Mouse (Mus musculus) kidney, adult 2 months (tissue): ENCODE measurements around the gene Inf2. TPM values are rescaled to one million over a fixed set of nuclear protein-coding genes. Genes with fewer than 3 reads are reported as not detected.

ENCODE experiments used
- DNase-seq: peaks from one replicate; pipeline ENCODE4 v3.0.0; 2021
- H3K27ac ChIP-seq: fragments of 200-500 bp; 2 replicates; pipeline ENCODE4 v1.5.1; 2012; ENCODE audit warnings: low read depth, low read length, control low read depth, inconsistent platforms; ENCODE audit not compliant: insufficient read depth
- H3K27me3 ChIP-seq: fragments of 200-500 bp; replicated peaks from 2 replicates; pipeline ENCODE4 v1.6.1; 2012; ENCODE audit warnings: mild to moderate bottlenecking, moderate library complexity, low read length, inconsistent platforms; ENCODE audit not compliant: control insufficient read depth, insufficient read depth
- H3K36me3 ChIP-seq: fragments of 200-500 bp; 2 replicates; pipeline ENCODE4 v1.6.1; 2012; ENCODE audit warnings: mild to moderate bottlenecking, moderate library complexity, low read length, inconsistent platforms; ENCODE audit not compliant: control insufficient read depth, insufficient read depth
- H3K4me1 ChIP-seq: fragments of 200-500 bp; 2 replicates; pipeline ENCODE4 v1.6.1; 2011; ENCODE audit warnings: low read length; ENCODE audit not compliant: control insufficient read depth, insufficient read depth
- H3K4me3 ChIP-seq: fragments of 200-500 bp; 2 replicates; pipeline ENCODE4 v1.5.1; 2011; ENCODE audit warnings: mild to moderate bottlenecking, low read depth, low read length, control low read depth; ENCODE audit not compliant: insufficient read depth
- CTCF ChIP-seq: fragments of 200-500 bp; conservative IDR thresholded peaks from 2 replicates; pipeline ENCODE4 v1.5.1; 2011; ENCODE audit warnings: low read depth, mild to moderate bottlenecking, control low read depth, low read length, moderate library complexity, mixed read lengths; ENCODE audit not compliant: insufficient read depth, insufficient read length
- POLR2A ChIP-seq: fragments of 200-500 bp; IDR thresholded peaks from one replicate; pipeline ENCODE4 v1.6.1; 2011; ENCODE audit warnings: low read depth, low read length, control low read depth
- WGBS: fragments of 180-500 bp; shearing (Covaris S2); methylation state at CpG from one replicate; pipeline ENCODE4 v1.1.7; 2018; 5-methylcytosine and 5-hydroxymethylcytosine counted together
- polyA plus RNA-seq: library from polyadenylated mRNA; depleted of rRNA; stranded (reverse); fragments of >200 nt; gene quantifications from 2 replicates; pipeline ENCODE4 v1.2.3, GENCODE M21; 2012

Gene Inf2
- polyA plus RNA-seq, 1 experiment = 9.6 TPM

GRCm38 (mm10) chr12:112625700-112626099 is 37.1 kb downstream of the Inf2 start:
- Histone ChIP-seq H3K4me1 (0 out of 2 replicates have a peak, but pooled peaks cover 8% of the 10 kb centered on the region), H3K27me3 (no peaks in the 10 kb centered on the region), H3K36me3 (no peaks in the 10 kb centered on the region), H3K4me3 (no peak overlapping the region), H3K27ac (no peak overlapping the region)
- TF ChIP-seq CTCF = no peak
- no peak for TF ChIP-seq POLR2A
- WGBS = 90% methylated on average over 4 of the region's 4 CpGs
- DNase-seq = no peak

GRCm38 (mm10) chr12:112626455-112626854 is 37.9 kb downstream of the Inf2 start:
- Histone ChIP-seq H3K27me3 (no peaks in the 10 kb centered on the region), H3K4me3 (no peak overlapping the region), H3K27ac (no peak overlapping the region), H3K4me1 (0 out of 2 replicates have a peak, but pooled peaks cover 8% of the 10 kb centered on the region), H3K36me3 (no peaks in the 10 kb centered on the region)
- no peak for DNase-seq
- WGBS = 83% methylated on average over 6 of the region's 6 CpGs
- TF ChIP-seq POLR2A (no peak), CTCF (no peak)

GRCm38 (mm10) chr12:112627097-112627881 is 38.7 kb downstream of the Inf2 start:
- H3K27me3 ChIP-seq = no peaks in the 10 kb centered on the region
- H3K36me3 ChIP-seq = no peaks in the 10 kb centered on the region
- WGBS = 78% methylated on average over 7 of the region's 7 CpGs
- no peak overlapping the region for H3K4me3 ChIP-seq
- no peak overlapping the region for H3K27ac ChIP-seq
- DNase-seq = no peak
- 0 out of 2 replicates have a peak, but pooled peaks cover 8% of the 10 kb centered on the region for H3K4me1 ChIP-seq
- TF ChIP-seq CTCF (peak; percentile 49), POLR2A (no peak)

GRCm38 (mm10) chr12:112628197-112628596 is 39.6 kb downstream of the Inf2 start:
- H3K4me3 ChIP-seq = no peak overlapping the region
- H3K27ac ChIP-seq = no peak overlapping the region
- H3K27me3 ChIP-seq = no peaks in the 10 kb centered on the region
- 80% methylated on average over 6 of the region's 6 CpGs for WGBS
- TF ChIP-seq CTCF (no peak), POLR2A (no peak)
- no peak for DNase-seq
- no peaks in the 10 kb centered on the region for H3K36me3 ChIP-seq
- H3K4me1 ChIP-seq = 0 out of 2 replicates have a peak, but pooled peaks cover 8% of the 10 kb centered on the region

DNA sequence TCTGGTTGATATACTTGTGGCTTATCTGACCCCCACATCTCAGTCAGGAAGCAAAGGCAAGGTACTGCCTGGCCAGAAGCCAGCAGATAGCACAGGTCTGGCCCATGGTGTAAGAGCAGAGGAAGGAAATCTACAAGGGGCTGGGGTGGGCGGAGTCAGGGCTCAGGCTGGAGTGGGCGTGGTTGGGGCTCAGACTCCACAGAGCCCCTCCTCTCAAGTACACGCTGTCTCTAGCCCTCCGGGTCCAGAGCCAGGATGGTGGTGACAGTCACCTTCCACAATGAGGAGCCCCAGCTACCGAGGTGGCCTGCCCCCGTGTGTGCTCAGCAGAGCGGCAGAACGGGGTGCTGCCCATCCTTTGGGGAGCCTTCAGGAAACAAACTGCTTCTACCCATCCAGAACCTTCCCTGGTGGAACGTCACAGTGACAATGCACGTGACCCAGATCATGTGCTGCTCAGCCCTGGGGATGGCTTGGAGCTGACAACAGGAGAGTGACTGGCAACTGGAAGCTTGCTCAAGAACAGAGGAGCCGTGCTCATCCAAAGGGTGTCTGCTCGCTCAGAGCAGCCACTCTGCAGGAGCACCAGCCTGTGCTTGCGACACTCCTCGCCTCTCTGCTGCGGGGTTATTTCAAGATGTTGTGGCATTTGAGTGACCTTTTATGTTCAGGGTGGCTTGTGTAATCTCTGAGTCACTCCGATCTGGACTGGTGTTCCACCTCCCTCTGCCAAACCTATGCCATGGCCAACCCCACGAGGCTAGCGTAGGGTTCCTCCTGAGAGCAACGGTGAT is 40.5 kb downstream of the Inf2 start:
- 40% methylated on average over 19 of the region's 19 CpGs for WGBS
- no peaks in the 10 kb centered on the region for H3K27me3 ChIP-seq
- H3K36me3 ChIP-seq = no peaks in the 10 kb centered on the region
- H3K4me1 ChIP-seq = 0 out of 2 replicates have a peak, but pooled peaks cover 8% of the 10 kb centered on the region
- H3K27ac ChIP-seq = no peak overlapping the region
- H3K4me3 ChIP-seq = peak overlapping the region; percentile 36; the same call in 1 of the 2 replicates
- no peak for TF ChIP-seq CTCF
- TF ChIP-seq POLR2A = no peak
- DNase-seq = peak; percentile 50

- H3K27me3 ChIP-seq = no peaks in the 10 kb centered on the region
- 91% methylated on average over 12 of the region's 12 CpGs for WGBS
- no peak overlapping the region for H3K4me3 ChIP-seq
- no peak overlapping the region for H3K27ac ChIP-seq
- no peak for TF ChIP-seq POLR2A
- no peak for TF ChIP-seq CTCF
- DNase-seq = no peak
- H3K36me3 ChIP-seq = no peaks in the 10 kb centered on the region
- 0 out of 2 replicates have a peak, but pooled peaks cover 8% of the 10 kb centered on the region for H3K4me1 ChIP-seq
Observed at GRCm38 (mm10) chr12:112630029-112630428, 41.4 kb downstream of the Inf2 start.

DNA sequence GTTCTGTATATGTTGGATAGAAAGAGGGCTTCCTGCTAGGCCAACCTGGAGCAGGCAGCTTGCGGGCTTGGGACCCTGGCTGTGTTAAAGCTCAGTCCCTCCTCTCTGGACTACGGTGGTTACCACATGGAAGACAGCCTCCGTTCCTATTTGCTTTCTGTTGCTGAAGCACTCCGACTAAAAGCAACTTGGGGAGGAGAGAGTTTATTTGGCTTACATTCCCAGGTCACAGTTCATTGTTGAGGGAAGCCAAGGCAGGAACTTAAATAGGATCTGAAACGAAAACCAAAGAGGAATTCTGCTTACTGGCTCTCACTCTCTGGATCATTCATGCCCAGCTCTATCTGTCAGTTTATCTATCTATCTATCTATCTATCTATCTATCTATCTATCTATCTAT is 42.2 kb downstream of the Inf2 start:
- no peak for DNase-seq
- H3K4me1 ChIP-seq = 0 out of 2 replicates have a peak, but pooled peaks cover 8% of the 10 kb centered on the region
- 79% methylated on average over 5 of the region's 5 CpGs for WGBS
- no peaks in the 10 kb centered on the region for H3K36me3 ChIP-seq
- no peak overlapping the region for H3K27ac ChIP-seq
- H3K4me3 ChIP-seq = no peak overlapping the region
- no peaks in the 10 kb centered on the region for H3K27me3 ChIP-seq
- TF ChIP-seq CTCF (no peak), POLR2A (no peak)
